Mouse (Mus musculus) CD8-positive naive resting alpha-beta T cell, adult 57 days (primary cell): ENCODE measurements around the gene Srpr. TPM values are rescaled to one million over a fixed set of nuclear protein-coding genes. Genes with fewer than 3 reads are reported as not detected.

Experiments
- total RNA-seq: library from RNA; stranded (reverse); gene quantifications from one replicate; pipeline ENCODE4 v1.2.4, GENCODE M21; 2023

Srpr gene
- total RNA-seq: 97.4 TPM

DNA sequence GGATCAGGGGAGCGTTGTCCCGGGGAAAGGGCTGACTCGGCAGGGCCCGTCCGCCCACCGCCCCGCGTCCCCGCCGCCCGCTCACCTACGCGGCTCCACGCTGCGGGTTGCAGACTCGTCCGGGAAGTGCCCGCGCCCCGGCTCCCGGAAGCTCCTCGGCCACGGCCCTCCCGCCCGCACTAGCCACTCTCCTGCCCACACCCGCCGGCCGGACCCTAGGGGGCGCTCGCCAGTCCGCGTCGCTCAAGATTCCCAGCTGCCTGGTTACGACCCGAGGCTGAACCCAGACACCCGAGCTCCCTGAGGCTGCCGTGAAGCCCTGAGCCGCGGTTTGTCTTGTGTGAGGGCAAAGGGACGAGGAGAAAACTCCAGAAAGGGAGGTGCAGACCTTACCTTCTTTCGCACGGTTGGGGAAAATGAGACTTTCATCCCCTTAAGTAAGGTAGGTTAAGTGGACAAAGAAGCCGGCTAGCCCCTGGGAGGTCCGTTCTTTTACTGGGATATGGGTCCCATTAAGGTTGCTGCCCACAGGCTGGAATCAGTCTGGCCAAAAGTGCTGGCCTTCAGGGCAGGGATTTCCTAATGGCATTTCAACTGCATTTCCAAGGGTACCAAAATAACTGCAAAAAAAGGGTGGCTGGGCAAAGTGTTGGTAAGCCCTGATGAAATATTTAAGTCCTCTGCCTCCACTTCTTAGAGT lies at the start of gene Srpr, which contains the start of gene Tirap:
TSS of gene Srpr (plus strand) at position 404 of the 700 bp plus-strand sequence.
TSS of gene Tirap (minus strand) at position 520 of the 700 bp plus-strand sequence.

DNA sequence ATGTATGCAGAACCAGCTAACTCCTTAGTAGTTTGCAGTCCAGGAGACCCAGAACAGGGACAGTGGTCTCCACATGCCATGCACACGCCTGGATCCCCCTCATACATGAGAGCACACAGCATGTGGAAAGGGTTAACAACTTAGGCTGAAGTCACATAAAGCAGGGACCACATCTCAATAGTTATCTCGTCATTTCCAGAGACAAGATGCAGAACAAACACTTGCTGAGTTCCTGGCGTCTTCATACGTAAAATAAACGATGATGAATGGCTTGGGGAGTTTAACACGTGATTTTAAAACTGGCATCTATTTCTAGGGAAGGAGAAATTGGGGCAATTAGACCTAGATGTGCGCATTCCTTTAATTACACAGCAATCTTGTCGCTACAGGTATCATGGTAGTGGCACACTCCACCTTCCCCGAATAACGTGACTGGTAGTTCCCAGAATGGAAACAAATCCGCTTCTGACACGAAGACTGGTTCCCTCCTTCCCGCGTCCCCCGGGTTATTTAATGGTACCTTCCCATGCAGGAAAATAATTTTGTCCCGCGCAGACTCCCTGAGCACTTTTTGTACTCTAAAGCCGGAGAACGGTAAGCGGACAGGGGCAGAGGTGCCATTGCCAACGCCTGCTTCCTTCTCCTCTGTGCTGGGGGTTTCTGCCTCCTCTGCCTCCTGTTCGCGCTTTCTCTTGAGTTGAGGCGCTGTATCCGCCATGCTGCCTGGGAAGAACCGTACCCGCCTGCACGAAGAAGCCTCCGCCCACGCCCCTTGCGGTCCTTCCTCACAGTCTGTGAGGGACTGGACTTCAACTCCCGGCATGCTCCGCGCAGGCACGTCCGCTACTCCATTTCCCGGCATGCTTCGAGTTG lies 24.5 kb upstream of the Srpr start, which contains the start of gene Dcps:
TSS of gene Dcps (minus strand) at position 811 of the 873 bp plus-strand sequence.

DNA sequence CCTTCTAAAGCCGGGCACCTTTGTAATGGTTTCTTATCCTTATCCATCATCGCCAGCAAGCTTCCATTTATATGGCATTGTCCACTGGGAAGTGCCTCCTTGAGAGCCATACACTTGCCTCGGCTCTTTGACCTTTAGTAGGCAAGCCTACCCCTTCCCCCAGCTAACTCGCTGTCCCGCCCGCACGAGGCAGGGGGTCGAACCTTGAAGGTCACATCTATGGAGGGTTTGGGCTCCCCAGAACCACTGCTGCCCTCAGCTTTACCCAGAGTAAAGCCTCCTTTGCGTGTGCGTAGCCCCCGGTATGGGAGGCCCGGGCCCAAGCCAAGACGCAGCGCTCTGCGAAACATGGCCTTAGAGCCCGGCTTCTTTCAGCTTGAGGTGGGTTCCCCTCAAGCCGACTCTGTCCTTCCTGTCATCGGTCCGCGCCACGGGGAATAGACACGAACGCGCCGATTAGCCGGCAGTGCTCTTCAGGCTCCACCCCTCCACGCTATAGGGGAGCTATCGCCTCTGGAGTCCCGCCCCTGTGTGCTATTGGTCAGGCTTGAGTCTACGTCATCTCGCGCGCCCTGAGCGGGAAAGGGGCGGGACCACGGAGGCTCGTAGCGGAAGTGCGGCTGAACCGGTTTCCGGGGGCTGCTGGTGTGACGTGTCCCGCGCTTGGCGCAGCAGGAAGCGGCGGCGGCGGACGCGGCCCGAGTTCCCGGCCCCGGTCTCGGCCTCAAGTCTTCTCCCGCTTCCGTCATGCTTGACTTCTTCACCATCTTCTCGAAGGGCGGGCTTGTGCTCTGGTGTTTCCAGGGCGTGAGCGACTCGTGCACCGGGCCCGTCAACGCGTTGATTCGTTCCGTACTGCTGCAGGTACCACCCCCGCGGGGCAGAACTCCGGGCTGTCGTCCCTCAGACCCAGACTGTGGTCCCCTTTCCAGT lies 10.8 kb downstream of the Srpr start, which contains the start of gene Foxred1:
TSS of gene Foxred1 (minus strand) at position 514 of the 933 bp plus-strand sequence.

DNA sequence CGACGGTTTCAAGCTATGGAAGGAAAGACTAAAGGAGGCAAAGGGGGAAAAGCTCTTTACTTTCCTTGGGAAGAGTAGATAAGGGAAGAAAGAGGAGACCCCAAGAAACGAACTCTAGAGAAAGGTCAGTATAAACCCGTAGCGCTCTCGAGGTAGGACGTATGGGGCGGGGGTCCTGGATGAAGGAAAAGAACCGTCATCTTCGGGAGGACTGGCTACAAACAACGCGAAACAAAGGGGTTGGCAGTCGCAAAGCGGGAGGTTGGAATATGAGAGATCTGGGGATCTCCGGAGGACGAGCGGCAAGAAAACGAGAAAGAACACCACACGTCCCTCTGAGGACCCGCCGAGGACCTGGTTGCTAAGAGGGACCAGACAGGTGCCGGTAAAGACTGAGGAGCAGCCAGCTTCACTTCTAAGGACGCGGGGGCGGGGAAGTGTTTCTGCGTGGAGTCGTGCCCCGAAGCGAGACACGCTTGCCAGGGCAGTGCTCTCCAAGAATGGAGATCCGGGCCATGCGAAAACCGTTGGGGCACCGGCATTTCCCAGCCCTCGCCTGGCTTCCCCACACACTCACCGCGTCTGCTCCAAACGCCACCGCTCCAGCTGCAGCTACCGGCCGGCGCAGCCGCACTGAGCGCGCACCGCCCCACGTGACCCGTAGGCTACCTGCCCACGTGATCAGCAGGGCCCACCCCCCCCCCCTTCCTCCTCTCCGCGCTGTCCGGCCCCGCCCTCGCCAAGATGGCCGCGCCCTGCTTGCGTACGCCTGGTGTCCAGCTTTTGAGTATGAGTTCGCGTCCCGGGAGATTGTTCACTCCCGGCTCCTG lies 67.4 kb downstream of the Srpr start, which contains the start of the genes Fam118b and Rpusd4:
TSS of gene Fam118b (minus strand) at position 660 of the 830 bp plus-strand sequence.
TSS of gene Rpusd4 (plus strand) at position 720 of the 830 bp plus-strand sequence.

Other genes starting within 250 kb of the Srpr start
- gene St3gal4, start 80.9 kb upstream of the Srpr start, total RNA-seq: 45.8 TPM
- 35.7 TPM for gene Dcps, start 24.1 kb upstream of the Srpr start, total RNA-seq
- gene Tirap, start 116 bp downstream of the Srpr start, total RNA-seq: 2.2 TPM
- gene Foxred1, start 10.9 kb downstream of the Srpr start, total RNA-seq: 24.8 TPM
- gene Fam118b, start 67.6 kb downstream of the Srpr start, total RNA-seq: 16.2 TPM
- 44.2 TPM for gene Rpusd4, start 67.7 kb downstream of the Srpr start, total RNA-seq
- gene Cdon, start 221.0 kb downstream of the Srpr start, total RNA-seq: 21.7 TPM